Mouse (Mus musculus): ENCODE data around the gene Akt1s1.

Akt1s1 gene

DNA sequence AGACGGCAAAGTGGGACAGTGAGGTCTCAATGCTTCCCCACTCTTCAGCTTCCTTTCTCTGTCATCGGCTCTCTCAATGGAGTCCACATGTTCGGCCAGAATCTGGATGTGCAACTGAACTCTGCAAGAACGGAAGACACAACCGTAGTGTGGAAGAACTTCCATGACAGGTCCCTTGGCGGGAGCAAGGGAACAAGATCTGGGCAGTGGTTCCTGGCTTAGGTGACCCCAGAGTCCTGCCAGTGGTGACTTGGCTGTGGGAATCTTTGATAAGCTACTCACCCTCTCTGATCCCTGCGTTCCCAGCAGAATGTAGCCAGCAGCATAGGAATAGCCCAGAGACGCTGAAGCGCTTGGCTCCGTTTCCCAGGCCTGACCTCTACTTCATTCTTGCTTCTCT, 47.7 kb downstream of the Akt1s1 start:
- no peak for DNase-seq (ENCODE audit: extremely low spot score, low read depth, low spot score)

DNA sequence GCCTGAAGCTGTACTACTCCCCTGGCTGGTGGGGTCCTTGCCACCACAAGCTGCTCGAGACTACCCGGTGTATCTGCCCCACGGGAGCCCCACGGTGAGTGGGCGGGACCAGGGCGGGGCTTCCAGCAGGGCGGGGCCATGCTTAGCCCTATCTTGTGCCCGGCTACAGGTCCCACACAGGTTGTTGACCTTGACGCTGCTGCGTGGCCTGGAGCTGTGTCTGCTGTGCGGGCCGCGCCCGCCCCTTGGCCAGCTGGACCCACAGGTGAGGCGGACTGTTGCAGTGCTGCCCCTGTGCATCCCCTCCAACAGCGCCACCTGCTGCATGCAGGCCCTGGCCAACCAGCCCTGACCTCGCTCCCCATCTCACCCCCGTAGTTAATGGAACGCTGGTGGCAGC, 49.8 kb downstream of the Akt1s1 start:
- DNase-seq (ENCODE audit: extremely low spot score, low read depth, low spot score), result no peak

DNA sequence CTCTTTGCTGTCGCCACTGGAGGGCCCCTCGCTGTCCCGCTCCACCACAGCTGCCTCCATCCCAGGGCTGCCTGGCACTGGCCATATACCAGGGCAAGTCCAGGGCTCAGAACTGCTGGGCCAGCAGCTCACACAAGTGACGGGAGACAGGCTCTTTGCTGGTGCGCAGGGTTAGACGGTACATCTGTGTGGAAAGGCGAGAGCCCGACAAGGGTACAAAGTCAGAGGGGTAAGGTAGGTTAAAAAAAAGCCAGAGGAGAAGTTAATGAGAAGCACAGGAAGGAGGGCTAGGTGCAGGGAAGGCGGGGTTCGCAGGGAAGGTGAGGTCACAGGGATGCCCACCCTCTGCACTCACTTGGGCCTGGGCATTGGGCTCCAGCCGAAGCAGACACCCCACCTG, 51.8 kb downstream of the Akt1s1 start:
- no peak for DNase-seq (ENCODE audit: extremely low spot score, low read depth, low spot score)

DNA sequence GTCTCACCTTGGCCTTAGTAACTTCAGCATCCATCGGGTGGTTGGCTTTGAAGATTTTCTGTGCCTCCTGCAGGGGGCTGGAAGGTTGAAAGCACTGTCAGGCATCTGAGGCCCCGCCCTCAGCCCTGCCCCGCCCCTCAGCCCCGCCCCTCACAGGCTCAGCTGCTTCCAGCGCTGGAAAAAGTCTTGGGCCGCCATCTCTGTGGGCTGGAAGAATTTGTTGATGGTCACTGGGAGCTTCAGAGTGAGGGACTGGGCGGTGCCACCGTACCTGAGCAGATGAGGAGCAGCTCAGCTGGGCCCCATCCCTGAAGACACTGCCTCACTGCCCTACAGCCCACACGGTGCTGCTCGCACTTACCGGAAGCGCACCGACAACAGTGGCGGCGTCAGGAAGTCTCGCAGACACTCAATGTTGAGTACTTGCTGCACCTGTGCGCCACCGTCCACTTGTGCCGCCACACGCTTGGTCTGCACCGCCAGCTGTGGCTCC, 52.5 kb downstream of the Akt1s1 start:
- no peak for DNase-seq (ENCODE audit: extremely low spot score, low read depth, low spot score)
